Mouse (Mus musculus) limb, embryonic 12.5 days (tissue): ENCODE measurements around the gene Hgd. TPM values are rescaled to one million over a fixed set of nuclear protein-coding genes. Genes with fewer than 3 reads are reported as not detected.
"Not testable (repeated sequence)": the region's sequence is repeated elsewhere in the genome, so short reads cannot be mapped to it uniquely, and the experiment has no call there.

ENCODE experiments used
- ATAC-seq: fragments of 200-750 bp; cut with Nextera tagmentation; 2 replicates; pipeline ENCODE4 v1.8.0; 2017; ENCODE audit warnings: low read depth, moderate TSS enrichment; ENCODE audit not compliant: insufficient number of reproducible peaks, insufficient read depth, low FRiP score, low TSS enrichment
- H3K27ac ChIP-seq: fragments of 300-500 bp; sonication (generic); 2 replicates; pipeline ENCODE4 v1.5.1; 2016; ENCODE audit warnings: mild to moderate bottlenecking, moderate library complexity
- H3K27me3 ChIP-seq: fragments of 300-500 bp; sonication (generic); 2 replicates; pipeline ENCODE4 v1.6.1; 2016; ENCODE audit warnings: mild to moderate bottlenecking, moderate library complexity
- H3K36me3 ChIP-seq: fragments of 300-500 bp; sonication (generic); 2 replicates; pipeline ENCODE4 v1.6.1; 2016; ENCODE audit warnings: mild to moderate bottlenecking, moderate library complexity
- H3K4me1 ChIP-seq: fragments of 300-500 bp; sonication (generic); replicated peaks from 2 replicates; pipeline ENCODE4 v1.6.1; 2016
- H3K4me2 ChIP-seq: fragments of 300-500 bp; sonication (generic); 2 replicates; pipeline ENCODE4 v1.6.1; 2016; ENCODE audit warnings: mild to moderate bottlenecking, moderate library complexity
- H3K4me3 ChIP-seq: fragments of 300-500 bp; sonication (generic); replicated peaks from 2 replicates; pipeline ENCODE4 v1.5.1; 2016; ENCODE audit warnings: mild to moderate bottlenecking
- H3K9ac ChIP-seq: fragments of 300-500 bp; sonication (generic); replicated peaks from 2 replicates; pipeline ENCODE4 v1.6.1; 2016; ENCODE audit warnings: mild to moderate bottlenecking, moderate library complexity
- H3K9me3 ChIP-seq: fragments of 300-500 bp; sonication (generic); 2 replicates; pipeline ENCODE4 v1.6.1; 2016; ENCODE audit warnings: mild to moderate bottlenecking, moderate library complexity
- WGBS: fragments of 180-500 bp; shearing (Covaris S2); methylation state at CpG from one replicate; pipeline ENCODE4 v1.1.7; 2016; 5-methylcytosine and 5-hydroxymethylcytosine counted together
- polyA plus RNA-seq: library from polyadenylated mRNA; unstranded; fragments of >200 nt; fragmentation: Nextera tagmentation; extraction: Ambion mirVana; gene quantifications from 2 replicates; pipeline ENCODE4 v1.2.1, GENCODE M21; 2016

Gene Hgd
- polyA plus RNA-seq, 1 experiment from 2014 or later: 0.36 TPM

DNA sequence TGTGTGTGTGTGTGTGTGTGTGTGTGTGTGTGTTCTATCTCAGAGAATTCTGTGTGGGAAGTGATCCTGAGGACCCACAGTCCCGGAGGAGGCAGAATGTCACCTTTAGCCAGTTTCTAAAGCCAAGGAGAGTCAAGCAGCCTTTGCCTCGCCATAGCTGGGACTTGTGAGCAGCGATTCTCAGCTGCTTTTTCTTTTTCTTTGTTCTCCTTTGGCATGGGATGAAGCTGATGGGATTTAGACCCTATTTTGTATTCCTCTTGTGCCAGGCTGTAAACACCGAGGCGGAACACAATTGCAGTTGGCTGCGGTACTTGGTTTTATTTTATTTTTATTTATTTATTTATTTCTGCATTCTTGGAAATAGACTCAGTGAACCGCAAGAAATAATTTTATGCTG lies 49.1 kb downstream of the Hgd start:
- WGBS: 88% methylated on average over 7 of the region's 7 CpGs
- no peak overlapping the region for H3K4me2 ChIP-seq
- no peak overlapping the region for H3K27ac ChIP-seq

DNA sequence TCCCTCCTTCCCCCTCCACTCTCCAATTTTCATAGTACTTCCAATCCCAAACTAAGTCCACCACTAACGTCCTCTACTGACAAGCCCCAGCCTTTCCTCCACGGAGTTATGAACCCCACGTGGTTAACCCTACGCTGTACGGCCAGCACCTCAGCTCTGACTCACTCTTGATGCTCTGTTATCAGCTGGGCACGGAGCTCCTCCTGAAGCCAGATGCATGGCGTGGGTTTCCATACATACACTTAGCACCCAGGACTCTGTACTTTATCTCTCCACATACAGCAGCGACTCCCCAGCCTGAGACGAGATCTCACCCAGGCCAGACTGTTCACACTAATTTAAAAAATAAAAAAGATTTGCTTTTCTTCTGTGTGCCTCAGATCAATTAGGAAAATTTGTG lies 54.6 kb downstream of the Hgd start:
- H3K27me3 ChIP-seq: no peaks in the 10 kb centered on the region
- H3K9ac ChIP-seq: no peak overlapping the region
- WGBS: 69% methylated on average over 9 of the region's 9 CpGs
- no peak overlapping the region for H3K27ac ChIP-seq
- ATAC-seq: no peak
- no peaks in the 10 kb centered on the region for H3K36me3 ChIP-seq
- H3K4me3 ChIP-seq: no peak overlapping the region
- H3K9me3 ChIP-seq: no peaks in the 10 kb centered on the region
- H3K4me1 ChIP-seq: no peaks in the 10 kb centered on the region
- H3K4me2 ChIP-seq: no peak overlapping the region

More for the DNA sequence above, 49.1 kb downstream of the Hgd start:
- Histone ChIP-seq H3K9me3 (no peaks in the 10 kb centered on the region), H3K9ac (no peak overlapping the region), H3K36me3 (no peaks in the 10 kb centered on the region), H3K4me3 (no peak overlapping the region), H3K27me3 (no peaks in the 10 kb centered on the region), H3K4me1 (no peaks in the 10 kb centered on the region)
- no peak for ATAC-seq

GRCm38 (mm10) chr16:37635095-37635494 lies 55.1 kb downstream of the Hgd start:
- Histone ChIP-seq H3K9me3 (no peaks in the 10 kb centered on the region), H3K4me1 (no peaks in the 10 kb centered on the region), H3K4me2 (no peak overlapping the region), H3K9ac (no peak overlapping the region), H3K27ac (no peak overlapping the region), H3K4me3 (no peak overlapping the region), H3K27me3 (no peaks in the 10 kb centered on the region), H3K36me3 (no peaks in the 10 kb centered on the region)
- 95% methylated on average over 1 of the region's 1 CpGs for WGBS
- no peak for ATAC-seq

DNA sequence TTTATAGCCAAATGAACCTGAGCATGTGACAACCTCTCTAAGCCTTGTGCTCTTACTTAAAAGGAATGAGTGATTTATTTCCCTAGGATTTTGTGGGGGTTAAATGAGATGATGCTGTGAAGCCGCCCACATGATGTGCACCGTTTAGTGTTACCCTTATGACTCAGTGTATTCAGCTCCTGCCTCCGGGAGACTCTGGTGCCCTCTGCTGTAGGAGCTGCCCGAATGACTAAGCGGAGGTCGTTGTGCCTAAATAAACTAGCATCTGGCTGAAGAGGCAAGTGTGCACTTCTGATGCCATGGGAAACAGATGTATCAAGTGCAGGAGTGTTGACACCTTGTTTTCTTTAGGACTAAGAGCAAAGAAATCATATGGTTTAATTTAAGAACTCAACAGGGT lies 56.2 kb downstream of the Hgd start:
- H3K27me3 ChIP-seq: no peaks in the 10 kb centered on the region
- H3K36me3 ChIP-seq: no peaks in the 10 kb centered on the region
- no peak overlapping the region for H3K9ac ChIP-seq
- WGBS: 50% methylated on average over 6 of the region's 6 CpGs
- no peak overlapping the region for H3K4me3 ChIP-seq
- no peaks in the 10 kb centered on the region for H3K4me1 ChIP-seq
- no peak for ATAC-seq
- H3K27ac ChIP-seq: no peak overlapping the region
- no peak overlapping the region for H3K4me2 ChIP-seq
- no peaks in the 10 kb centered on the region for H3K9me3 ChIP-seq

- Histone ChIP-seq H3K9me3 (no peaks in the 10 kb centered on the region), H3K4me1 (no peaks in the 10 kb centered on the region), H3K27me3 (no peaks in the 10 kb centered on the region), H3K36me3 (no peaks in the 10 kb centered on the region), H3K4me3 (no peak overlapping the region), H3K9ac (no peak overlapping the region), H3K27ac (no peak overlapping the region), H3K4me2 (no peak overlapping the region)
- no peak for ATAC-seq
Measured at GRCm38 (mm10) chr16:37637802-37638201, 57.8 kb downstream of the Hgd start.

GRCm38 (mm10) chr16:37640522-37640921 lies 60.6 kb downstream of the Hgd start:
- not testable (repeated sequence) for H3K27ac ChIP-seq, ATAC-seq

GRCm38 (mm10) chr16:37644486-37644885 lies 64.5 kb downstream of the Hgd start:
- no peak overlapping the region for H3K4me2 ChIP-seq
- H3K4me1 ChIP-seq: no peaks in the 10 kb centered on the region
- H3K27ac ChIP-seq: no peak overlapping the region
- peaks cover 42% of the 10 kb centered on the region for H3K36me3 ChIP-seq
- ATAC-seq: no peak
- no peaks in the 10 kb centered on the region for H3K9me3 ChIP-seq
- WGBS: 91% methylated on average over 5 of the region's 5 CpGs
- no peak overlapping the region for H3K4me3 ChIP-seq
- no peaks in the 10 kb centered on the region for H3K27me3 ChIP-seq
- no peak overlapping the region for H3K9ac ChIP-seq

More at GRCm38 (mm10) chr16:37640522-37640921, 60.6 kb downstream of the Hgd start:
- not testable (repeated sequence) for H3K27me3 ChIP-seq, H3K4me1 ChIP-seq, H3K9ac ChIP-seq, H3K9me3 ChIP-seq, H3K4me2 ChIP-seq, H3K4me3 ChIP-seq
- peaks cover 13% of the 10 kb centered on the region; the same call in 1 of the 2 replicates for H3K36me3 ChIP-seq

- Histone ChIP-seq H3K4me3 (no peak overlapping the region), H3K4me1 (no peaks in the 10 kb centered on the region), H3K27ac (no peak overlapping the region), H3K27me3 (no peaks in the 10 kb centered on the region), H3K9ac (no peak overlapping the region), H3K4me2 (no peak overlapping the region), H3K9me3 (no peaks in the 10 kb centered on the region), H3K36me3 (peaks cover 42% of the 10 kb centered on the region)
- ATAC-seq: no peak
- 95% methylated on average over 8 of the region's 8 CpGs for WGBS
Measured at GRCm38 (mm10) chr16:37645211-37645610, 65.3 kb downstream of the Hgd start.

GRCm38 (mm10) chr16:37645799-37646198 lies 65.8 kb downstream of the Hgd start:
- Histone ChIP-seq H3K27ac (no peak overlapping the region), H3K4me1 (no peaks in the 10 kb centered on the region), H3K4me3 (no peak overlapping the region), H3K9me3 (no peaks in the 10 kb centered on the region), H3K4me2 (no peak overlapping the region), H3K27me3 (no peaks in the 10 kb centered on the region), H3K9ac (no peak overlapping the region), H3K36me3 (peaks cover 43% of the 10 kb centered on the region)
- ATAC-seq: no peak
- 83% methylated on average over 3 of the region's 3 CpGs for WGBS

DNA sequence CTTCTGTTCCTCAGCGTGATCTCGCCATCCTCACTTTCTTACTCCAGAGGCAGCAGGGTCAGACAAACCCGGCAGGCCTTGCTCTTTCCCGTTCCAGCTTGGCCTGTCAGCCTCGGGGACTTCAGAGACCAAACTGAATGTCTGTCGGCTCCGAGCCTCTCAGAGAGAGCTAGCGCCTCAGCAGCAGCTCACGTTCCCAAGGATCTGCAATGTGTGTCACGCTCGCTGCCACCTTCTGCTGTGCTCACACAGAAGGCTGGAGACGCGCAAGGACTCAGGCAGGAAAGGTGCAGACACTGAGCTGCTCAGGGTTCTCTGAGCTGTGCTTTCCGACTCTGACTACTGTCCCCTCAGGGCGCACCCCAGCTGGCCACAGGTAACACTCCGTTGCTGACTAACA lies 67.1 kb downstream of the Hgd start:
- ATAC-seq: no peak
- WGBS: 89% methylated on average over 16 of the region's 16 CpGs
- H3K27me3 ChIP-seq: no peaks in the 10 kb centered on the region
- no peaks in the 10 kb centered on the region for H3K4me1 ChIP-seq
- peaks cover 47% of the 10 kb centered on the region for H3K36me3 ChIP-seq
- H3K9ac ChIP-seq: no peak overlapping the region
- H3K9me3 ChIP-seq: no peaks in the 10 kb centered on the region
- no peak overlapping the region for H3K4me3 ChIP-seq
- no peak overlapping the region for H3K4me2 ChIP-seq
- no peak overlapping the region for H3K27ac ChIP-seq

DNA sequence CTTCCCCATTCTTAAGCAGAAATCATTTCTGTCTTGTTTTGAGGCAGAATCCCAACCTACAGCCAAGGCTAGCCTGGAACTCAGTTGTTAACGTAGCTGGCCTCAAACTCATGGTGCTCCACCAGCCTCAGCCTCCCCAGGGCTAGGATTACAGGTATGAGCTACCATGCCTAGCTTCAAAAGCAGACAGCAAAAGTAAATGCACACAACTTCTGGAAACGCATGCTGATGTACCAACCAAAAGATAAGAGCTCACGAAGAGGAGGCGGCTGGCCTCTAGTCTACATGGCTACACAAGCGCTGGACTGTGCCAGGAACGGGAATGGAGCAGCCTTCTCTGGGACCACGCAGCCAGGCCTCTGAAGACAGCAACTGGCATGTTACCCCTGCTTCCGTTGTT lies 68.0 kb downstream of the Hgd start:
- H3K9ac ChIP-seq: no peak overlapping the region
- no peaks in the 10 kb centered on the region for H3K9me3 ChIP-seq
- WGBS: 91% methylated on average over 8 of the region's 8 CpGs
- no peak overlapping the region for H3K27ac ChIP-seq
- no peak overlapping the region for H3K4me2 ChIP-seq
- H3K36me3 ChIP-seq: peaks cover 47% of the 10 kb centered on the region
- no peaks in the 10 kb centered on the region for H3K27me3 ChIP-seq
- H3K4me3 ChIP-seq: no peak overlapping the region
- ATAC-seq: no peak
- H3K4me1 ChIP-seq: peaks cover 7% of the 10 kb centered on the region; the same call in 1 of the 2 replicates

DNA sequence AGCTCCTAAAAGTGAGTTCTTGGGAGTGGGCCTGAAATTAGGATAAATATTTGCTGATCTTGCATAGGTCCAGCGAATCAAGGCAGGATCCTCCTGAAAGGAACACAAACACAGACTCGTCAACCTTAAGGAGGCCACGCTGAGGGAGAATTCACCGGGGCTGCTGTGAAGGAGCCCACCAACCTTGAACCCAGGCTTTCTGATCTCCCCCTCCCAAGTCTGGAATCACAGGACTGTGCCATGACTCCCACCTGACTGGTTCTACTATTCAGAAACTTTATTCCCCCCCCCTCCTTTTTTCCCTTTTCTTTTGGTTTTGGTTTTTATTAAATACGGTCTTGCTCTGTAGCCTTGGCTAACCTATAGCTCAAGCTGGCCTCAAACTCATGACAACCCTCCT lies 69.1 kb downstream of the Hgd start:
- ATAC-seq: no peak
- no peak overlapping the region for H3K4me2 ChIP-seq
- H3K9me3 ChIP-seq: no peaks in the 10 kb centered on the region
- peaks cover 10% of the 10 kb centered on the region; the same call in 1 of the 2 replicates for H3K4me1 ChIP-seq
- 95% methylated on average over 5 of the region's 5 CpGs for WGBS
- H3K9ac ChIP-seq: no peak overlapping the region
- H3K4me3 ChIP-seq: no peak overlapping the region
- H3K27ac ChIP-seq: no peak overlapping the region
- no peaks in the 10 kb centered on the region for H3K27me3 ChIP-seq
- H3K36me3 ChIP-seq: peaks cover 47% of the 10 kb centered on the region
